ENCODE assay signal across 16 mouse cellular contexts in genomic region chr2:131084206-131084605, GRCm38 (mm10).
A peak's percentile ranks its signal among the peaks of the same experiment; 100 is the strongest.
DNase-seq lines count a peak whose midpoint lies in the region.
"Had no signal": no experiment of that assay in that cellular context is flagged by ENCODE, and none has a peak within 500 bp of the region (broad histone marks: within the 10 kb centered on the region; RNA-seq: fewer than 3 reads in every experiment).

No protein-coding gene starts in this region.

- peak; percentile 64 for DNase-seq in kidney, postnatal 10 days
- no peak for DNase-seq in kidney, adult 8-10 months
- peak; percentile 54 to 58 for DNase-seq in kidney, postnatal 4 days
- no peak for DNase-seq in kidney, adult 9 months
- DNase-seq in adipocyte (ENCODE audit: low spot score), result peak; percentile 49
- DNase-seq: adrenal gland, adult 2 months; adrenal gland, postnatal 10 days; adrenal gland, postnatal 25 days; B cell, adult 2 months; cerebellum, adult 11 months; cerebellum, adult 18-20 months; cerebellum, adult 8-10 months; cerebellum, adult 9-11 months; cerebellum, postnatal 14 days; cerebellum, postnatal 36 days; embryo, embryonic 11 days had no signal

Comparison
In these comparisons a context has a peak if more than half of its experiments do, and no peak if none do; other contexts are left out.
1. DNase-seq: peak in kidney, postnatal 10 days (single experiment), kidney, postnatal 4 days (2 of 2) and adipocyte (single experiment); none in kidney, adult 8-10 months (0 of 2) and kidney, adult 9 months (single experiment).